Mouse (Mus musculus) thymus, postnatal 14 days (tissue): ENCODE results near the gene Uspl1.

Source experiments
- DNase-seq: peaks from one replicate; pipeline ENCODE4 v3.0.0; 2021

Gene Uspl1

DNA sequence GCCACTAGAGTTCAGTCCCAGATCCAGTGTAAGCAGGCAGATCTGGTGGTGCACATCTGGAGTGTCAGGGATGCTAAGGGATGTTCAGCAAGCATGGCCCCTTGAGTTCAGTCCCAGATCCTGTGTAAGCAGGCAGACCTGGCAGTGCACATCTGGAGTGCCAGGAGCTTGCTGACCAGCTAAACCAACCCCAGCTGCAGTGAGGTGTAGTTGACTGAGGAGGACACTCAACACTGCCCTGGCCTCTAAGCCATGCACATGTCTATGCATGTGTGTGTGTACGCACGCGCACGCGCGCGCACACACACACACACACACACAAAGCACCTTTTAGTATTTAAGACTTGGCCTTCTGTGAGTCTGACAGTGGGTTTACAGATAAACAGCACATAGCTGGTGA, 31.4 kb downstream of the Uspl1 start:
- DNase-seq: no peak

DNA sequence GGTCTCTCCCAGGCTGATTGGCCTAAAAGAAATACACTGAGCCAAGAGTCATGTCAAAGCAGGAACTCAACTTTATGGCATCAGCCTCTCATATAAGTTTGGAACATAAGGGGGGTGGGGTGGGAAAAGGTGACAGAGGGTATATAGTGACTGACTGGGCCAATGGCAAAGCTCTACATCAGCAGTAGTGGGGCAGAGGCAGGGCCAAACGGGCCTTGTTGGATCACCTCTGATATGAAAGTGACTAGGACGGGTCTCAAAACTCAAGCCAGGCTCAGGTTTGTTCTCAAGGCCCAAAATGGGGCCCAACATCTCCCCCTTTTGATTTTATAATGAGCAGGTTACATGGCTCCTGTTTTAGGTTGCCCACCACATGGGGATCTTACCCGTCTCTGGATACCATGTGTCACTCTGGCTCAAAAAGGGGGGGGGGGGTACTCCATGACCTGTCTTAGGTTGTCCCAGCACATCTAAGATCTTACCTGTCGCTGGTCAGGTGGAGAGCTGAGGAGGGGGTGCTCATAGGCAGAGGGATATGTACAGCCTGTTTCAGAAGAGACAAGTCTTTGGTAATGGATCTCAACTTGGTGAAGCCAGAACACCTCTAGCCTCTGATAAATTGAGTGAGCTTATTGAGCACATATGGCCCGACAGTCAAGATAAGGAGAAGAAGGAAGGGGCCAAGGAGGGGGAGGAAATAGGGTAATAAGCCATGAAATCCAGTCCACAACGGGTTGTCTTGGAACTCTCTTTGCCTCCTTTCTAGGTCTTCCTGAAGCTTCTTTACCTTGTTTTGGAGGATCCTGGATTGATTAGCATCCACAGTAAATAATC, 33.6 kb downstream of the Uspl1 start:
- no peak for DNase-seq

DNA sequence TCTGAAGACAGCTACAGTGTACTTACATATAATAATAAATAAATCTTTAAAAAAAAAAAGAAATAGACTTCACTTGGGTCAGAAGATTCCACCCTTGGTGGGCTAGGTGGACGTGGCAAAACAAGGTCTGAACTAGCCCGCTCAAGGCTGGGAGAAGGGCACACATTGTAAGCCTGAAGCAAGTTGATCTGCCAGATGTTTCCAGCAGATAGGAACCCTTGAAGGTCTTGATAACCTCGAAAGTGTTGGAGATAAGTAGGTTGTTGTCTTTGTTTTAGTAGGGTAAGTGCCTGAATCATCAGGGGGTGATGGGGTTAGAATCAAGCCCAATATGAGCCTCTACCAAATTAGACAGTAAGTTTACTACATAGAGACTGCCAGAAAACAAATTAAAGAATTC, 35.3 kb downstream of the Uspl1 start:
- no peak for DNase-seq

DNA sequence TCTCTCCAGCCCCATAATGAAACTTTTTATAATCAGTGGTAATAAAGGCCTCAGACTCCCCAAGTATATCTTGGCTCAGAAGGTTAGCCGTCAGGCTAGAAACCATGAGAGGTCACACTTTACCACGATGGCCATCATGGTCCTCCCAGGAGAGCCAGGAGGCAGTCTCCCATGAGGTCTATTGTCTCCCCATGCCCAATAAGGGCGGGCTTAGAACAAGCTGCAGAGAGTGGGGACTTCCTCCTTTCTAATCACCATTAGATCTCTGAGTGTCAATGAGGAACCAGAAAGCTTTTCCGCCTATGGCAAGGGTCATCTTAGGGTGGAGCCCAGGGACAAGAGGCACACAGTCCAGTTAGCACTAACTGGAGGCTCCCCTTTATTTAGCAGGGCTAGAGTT, 37.2 kb downstream of the Uspl1 start:
- DNase-seq: no peak

DNA sequence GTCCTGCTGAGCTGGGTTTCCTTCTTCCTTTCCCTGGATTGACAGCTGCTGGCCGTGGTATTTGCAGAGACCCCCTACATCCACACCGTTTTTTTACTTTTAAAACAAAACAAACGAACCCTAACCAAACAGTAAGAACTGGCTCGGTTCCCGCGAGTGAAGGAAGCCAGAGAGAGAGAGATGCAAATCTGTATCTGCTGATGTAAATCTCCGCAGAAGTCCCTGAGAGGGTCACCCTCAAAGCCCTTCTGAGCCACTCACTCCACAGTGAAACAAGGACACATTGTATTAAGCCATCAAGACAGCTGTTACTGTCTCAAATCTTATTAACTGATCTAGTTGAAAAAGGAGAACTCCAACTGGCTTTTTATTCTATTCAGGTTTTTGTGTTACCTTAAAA, 40.5 kb downstream of the Uspl1 start:
- no peak for DNase-seq

DNA sequence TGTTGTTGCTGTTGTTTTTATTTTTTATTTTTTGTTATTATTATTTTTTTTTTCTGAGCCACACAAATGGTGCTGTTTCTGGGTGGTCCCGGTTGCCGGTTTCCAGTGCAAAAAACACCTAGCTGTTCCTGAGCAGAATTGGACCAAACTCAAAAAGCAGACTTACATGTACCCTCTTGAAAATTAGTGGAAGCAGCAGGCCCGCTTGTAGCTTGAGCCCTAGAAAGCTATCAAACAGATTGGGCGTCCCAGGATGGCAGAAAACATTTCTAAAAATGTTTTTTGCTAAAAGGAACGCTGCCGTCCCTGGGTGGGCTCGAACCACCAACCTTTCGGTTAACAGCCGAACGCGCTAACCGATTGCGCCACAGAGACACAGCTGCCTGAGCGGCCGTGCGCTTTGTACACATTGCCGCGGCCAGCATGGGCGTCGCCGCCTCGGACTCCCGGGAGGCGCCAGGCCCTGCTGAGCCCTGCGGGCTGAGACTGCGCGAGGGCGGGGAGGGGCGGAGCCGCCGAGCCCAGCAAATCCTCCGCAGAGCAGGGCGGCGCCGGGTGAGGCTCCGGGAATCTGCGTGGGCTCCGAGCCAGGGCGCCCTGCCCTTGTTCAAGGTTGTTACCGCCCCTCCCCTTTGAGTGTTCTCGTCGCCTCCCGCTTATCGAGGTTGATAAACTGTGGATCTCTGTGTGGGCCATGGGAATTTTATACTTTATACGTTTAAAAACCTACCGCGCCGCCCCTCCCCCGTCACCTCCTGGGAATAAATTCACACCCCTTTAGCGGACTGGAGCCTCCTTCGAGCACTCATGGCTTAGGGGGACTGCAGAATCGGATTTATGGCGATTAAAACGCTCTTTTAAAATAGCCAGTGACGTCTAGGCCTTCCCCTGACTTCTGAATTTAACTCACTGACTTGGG, 44.8 kb downstream of the Uspl1 start:
- peak; percentile 94 for DNase-seq

DNA sequence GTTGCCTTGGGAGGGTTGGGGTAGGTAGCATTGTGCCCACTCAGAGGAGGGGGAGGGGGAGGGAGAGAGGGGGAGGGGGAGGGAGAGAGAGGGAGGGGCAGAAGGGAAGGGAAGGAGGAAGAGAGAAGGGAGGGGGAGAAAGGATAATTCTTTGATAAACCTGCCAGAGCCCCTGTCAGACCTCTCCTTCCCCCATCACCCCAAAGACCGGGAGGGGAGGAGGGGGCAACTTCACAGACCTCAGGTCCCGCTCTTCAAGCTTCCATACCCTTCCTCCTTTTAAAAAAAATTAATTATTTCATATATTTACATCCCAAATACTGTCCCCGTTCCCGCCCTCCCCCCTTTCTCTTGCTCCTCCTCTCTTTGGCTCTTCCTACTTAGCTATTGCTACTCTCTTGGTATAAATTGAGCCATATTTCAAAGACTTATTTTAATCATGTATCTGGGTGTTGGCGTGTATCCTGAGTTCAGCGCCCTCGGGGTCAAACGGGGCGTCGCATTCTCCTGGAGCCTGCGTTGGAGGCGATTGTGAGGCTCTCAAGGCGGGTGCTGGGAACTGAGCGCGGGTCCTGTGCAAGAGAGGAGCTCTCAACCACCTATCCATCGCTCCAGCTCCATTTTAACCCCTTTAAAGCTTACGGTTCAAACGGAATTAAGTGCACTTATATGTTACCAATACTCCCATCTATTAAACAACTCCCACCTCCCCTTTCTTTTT, 45.6 kb downstream of the Uspl1 start:
- DNase-seq: no peak

DNA sequence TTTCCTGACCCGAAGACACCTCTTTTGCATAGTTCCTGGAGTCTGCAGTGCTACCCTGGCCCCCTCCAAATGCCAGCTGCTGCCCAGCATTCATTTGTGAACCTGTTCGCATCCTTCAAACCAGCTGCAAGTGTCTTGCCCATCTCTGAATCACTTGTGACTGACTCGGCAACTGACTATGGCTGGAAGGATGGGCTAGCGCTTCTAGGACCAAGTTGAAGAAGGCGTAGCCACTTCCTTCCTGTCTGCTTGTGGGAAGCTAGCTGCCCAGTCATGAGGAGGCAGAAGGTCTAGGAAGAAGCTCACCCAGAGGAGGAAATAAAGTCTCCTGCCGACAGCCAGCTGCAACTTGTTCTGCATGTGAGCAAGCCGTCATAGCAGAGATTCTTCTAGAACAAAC, 50.9 kb downstream of the Uspl1 start:
- peak; percentile 56 for DNase-seq

DNA sequence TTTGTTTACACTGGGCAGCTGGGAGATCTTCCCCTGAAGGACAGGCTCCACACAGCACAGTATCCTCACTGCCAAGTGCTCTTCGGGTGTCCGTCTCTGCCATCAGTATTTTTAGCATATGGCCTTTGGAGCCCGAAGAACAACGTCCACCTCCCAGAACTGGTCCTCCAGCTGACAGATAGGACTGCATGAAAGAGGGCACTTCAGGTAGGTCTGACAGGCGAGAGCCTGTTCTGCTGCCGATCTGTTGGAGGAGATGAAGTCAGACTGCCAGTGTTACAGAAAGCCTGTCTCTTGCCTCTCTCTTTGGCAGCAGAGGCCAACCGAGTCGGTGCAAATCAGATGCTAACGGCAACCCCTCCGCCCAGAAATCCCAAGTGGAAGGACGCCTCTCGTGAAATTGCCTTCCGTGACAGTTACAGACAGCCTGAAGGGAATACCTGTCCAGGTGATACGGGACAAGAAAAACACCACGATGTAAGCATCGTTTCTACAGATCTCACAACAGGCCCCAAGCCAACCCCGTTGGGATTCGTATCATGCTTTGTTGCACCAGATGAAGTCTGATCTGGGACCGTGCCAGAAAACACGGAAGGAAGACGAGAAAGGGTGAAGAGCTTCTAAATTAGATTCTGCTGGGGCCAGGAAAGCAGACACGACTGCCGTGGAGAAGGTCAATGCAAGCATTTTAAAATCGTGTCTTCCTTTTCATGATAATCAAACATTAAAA, 53.2 kb downstream of the Uspl1 start:
- DNase-seq: no peak

DNA sequence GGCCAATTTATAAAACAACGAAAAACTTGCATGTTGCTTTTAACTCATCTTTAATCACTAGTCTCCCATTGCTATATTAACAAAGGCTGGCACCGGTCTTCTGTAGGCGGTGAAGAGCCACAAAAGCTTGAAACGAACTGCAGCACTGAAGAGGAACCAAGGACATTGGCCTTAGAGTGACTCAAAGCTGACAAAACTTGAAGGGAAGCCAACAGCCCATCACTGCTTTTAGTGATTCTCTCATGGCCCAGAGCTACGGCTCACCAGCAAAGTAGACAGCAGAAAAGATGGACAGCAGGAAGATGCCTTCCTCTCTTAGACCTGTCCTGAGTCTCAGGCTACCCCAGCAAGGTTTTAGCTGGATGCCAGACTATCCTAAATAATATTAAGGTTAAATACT, 58.3 kb downstream of the Uspl1 start:
- DNase-seq: no peak

DNA sequence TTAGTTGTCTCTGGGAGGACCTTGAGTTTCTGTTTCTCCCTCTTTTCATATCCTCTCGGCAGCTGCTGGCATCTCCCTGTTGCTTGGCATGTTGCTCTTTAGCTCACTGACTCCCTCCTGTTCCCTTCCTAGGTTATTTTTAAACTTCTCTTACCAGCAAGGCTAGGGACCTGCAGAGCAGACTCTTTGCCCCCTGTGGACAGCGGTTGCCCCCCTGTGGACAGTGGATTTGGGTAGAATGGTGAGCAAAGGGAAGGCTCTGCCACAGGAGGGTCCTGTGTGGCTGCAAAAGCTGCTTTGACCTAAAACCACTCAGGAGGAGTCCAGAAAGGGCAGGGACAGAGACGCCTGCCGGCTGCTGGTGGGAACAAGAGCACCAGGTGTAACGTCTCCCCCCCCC, 58.9 kb downstream of the Uspl1 start:
- DNase-seq: no peak

DNA sequence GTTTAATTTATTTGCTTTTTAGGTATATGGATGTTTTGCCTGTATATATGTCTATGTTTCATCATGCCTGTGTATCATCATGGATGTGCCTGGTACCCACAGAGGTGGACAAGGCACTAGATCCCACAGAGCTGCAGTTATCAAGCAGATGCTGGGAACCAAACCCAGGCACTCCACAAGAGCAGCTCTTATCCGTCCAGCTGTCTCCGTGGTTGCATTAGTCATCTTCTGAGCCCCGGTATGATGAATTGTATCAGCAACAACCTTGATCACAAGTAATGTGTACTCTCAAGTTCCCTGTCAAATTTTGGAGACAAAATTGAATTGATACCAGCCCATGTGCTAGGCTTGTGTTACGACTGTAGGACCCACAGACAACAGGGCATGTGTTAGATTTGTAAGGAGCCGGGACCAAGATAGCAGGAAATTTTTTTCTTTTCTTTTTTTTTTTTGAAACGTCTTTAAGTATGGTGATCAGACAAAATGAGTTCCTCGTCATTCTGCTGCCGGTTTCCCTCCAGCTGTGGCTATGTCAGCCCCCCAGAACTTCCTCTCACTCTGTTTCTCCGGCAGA, 61.3 kb downstream of the Uspl1 start:
- no peak for DNase-seq

DNA sequence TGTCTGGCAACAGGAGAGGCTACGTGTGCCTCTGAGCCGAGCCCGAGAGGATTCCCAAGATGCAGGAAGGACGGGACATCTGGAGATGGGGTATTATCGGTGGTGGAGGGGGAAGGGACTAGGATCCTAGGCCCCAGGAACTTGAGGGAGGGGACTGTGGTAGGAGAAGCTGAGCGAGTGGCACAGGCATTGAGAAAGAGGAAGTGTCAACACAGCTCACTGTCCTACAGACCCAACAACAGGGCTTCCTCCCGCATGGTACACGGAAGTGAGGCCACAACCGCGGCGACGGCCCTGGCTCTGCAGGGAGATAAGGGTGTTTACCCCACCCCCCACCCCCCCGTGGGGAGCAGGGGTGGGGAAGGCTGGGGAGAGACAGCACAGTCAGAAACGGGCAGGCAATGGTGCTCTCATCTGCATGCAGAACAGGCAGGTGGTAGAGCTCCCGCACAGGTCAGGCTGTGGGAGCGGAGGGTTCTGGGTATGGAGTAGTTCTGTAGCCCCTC, 61.9 kb downstream of the Uspl1 start:
- peak; percentile 89 for DNase-seq

DNA sequence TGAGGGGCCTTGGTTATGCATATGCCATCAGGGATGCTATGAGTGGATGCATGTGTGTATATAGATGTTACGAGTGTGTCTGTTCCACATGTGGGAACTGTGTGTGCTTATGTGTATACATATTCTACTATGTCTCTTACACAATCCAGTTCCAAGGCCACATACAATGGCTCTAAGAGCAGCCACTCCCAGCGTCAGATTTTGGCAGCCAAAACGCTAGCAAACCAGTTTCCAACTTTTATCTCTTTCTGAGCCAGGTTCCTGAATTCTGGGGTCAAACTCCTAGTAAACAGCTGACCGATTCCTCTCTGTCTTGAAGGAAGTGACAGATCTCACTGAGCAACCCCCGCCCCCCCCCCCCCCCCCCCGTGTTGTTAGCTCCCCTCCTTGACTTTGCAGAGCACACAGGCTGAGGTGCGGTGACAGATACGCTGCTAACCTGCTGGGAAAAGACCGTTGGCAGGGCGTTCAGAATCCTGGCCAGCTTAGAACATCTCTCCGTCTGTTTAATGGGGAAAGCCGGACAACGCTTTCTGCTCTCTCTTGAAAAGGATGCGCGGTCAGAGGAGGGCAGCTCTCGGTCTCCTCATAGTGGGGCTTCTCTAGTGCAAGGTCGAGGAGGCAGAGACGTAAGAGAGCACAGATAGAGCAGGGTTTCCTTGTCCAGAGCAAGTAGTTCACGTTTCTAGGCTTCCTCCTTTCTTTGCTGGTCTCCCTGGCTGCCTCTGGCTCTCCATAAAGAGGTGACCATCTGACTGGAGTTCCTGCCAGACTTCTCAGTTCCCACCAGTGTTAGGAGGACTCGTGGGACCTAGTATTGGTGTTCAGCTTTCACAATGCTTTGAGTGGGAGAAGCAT, 63.1 kb downstream of the Uspl1 start:
- DNase-seq: peak; percentile 33

DNA sequence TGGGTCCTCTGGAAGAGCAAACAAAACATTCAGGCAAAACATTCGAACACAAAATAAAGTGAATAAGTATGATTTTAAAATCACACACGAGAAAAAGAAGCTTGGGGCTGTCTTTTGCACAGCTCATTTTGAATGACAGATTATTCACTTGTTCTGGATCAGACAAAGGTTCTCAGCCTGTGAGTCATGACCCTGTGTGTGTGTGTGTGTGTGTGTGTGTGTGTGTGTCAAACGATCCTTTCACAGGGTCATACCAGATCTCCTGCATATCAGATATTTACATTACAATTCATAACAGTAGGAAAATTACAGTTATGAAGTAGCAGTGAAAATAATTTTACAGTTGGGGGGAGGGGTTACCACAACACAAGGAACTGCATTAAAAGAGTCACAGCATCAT, 68.2 kb downstream of the Uspl1 start:
- no peak for DNase-seq

DNA sequence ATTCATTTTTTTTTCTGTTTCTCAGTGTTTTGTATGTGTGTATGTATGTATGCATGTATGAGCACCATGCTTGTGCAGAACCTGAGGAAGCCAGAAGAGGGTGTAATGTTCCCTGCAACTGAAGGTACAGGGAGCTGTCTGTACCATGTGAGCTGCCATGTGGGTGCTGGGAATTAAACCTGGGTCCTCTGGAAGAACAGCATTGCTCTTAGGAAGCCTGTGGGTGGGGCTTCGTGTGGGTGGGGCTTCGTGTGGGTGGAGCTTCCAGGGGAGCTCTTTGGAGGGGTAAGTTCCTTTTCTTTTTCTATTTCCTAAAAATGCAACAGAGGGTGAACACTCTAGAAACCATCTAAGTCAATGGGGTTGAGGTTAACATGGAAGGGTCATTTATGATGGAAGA, 69.3 kb downstream of the Uspl1 start:
- DNase-seq: no peak

DNA sequence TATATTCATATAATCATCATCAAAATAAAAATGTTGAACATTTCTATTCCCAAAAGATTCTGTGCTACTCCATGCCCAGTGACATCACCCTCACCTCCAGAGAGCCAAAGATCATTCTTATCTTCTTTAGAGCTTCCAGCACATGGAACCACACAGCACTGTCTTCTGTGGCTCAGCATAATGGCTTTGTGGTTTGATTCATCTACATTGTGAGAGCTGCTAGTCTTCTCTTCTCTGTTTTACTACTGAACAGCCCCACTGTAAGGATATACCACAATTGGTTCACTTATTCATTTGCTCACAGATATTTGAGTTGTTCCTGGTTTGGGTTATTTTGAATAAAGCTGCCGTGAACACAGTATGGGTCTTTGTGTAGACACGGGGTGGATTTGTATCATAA, 71.4 kb downstream of the Uspl1 start:
- peak; percentile 32 for DNase-seq

DNA sequence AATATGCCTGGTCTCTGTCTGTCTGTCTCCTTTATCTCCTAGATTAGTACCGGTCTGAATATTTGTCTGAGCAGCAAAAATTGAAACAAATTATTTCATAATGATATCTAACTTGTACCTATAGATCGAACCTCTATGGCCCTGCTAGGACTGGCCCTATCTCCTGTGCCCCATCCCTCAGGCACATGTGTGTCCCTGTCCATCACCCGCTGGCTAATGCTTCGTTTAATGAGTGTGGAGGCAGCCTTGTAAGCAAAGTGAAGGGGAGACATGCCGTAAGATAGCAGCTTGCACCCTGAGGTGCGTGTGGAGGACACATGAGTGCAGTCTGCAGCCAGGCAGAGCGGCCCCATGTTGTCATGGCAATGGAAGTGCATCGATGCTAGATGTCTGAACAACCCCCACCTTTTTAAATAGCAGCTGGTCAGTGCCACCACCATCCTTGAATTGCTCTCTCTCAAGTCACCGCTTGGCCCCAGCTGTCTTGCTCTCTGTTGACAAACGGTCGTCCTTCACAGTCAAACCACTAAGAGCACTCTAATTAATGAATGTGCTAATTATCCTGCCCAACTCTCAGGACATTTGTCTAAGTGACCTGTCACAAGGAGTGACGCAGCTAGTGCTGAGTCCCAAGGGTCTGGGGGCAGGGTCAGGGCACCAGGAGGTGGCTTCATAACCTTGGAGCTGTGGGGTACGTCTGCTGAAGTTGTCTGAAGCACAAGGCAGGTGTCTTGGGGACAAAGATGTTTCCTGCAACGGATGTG, 73.5 kb downstream of the Uspl1 start:
- DNase-seq: peak; percentile 50

DNA sequence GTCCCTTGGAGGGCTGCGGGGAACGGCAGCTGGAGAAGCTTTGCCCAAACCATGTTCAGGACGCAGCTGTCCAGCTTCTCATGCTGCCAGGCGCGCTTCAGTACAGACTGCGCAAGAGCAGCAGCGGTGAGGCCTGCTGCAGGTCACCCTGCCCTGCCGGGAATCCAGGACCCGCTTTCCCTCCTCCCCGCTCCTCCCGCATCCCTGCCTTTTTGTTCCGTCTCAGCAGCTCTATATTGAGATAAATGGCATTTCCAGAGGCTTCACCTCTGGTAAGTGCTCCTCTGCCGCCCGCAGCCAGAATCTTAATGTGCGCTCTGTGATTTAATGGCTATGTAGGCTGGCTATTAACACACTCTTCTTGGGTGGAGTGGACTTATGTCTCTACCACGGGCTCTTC, 74.9 kb downstream of the Uspl1 start:
- DNase-seq: no peak

DNA sequence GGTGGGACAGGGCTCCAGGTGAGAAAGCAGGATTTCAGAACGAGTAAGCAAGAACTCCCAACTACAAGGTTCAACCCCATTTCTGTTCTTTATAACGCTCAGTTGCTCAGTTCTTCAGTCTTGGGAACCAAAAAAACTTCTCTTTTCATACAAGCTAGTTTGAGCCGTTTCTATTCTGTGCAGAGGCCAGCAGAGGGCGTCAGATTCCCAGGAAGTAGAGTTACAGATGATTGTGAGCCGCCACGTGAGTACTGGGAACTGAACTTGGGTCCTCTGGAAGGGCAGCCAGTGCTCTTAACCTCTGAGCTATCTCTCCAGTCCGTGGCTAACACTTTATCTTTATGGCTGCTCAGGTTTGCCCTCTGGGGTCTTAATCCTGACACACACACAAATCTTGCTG, 77.3 kb downstream of the Uspl1 start:
- DNase-seq: no peak
